Mouse (Mus musculus): ENCODE results near the gene Mrc2.

Mrc2 gene

DNA sequence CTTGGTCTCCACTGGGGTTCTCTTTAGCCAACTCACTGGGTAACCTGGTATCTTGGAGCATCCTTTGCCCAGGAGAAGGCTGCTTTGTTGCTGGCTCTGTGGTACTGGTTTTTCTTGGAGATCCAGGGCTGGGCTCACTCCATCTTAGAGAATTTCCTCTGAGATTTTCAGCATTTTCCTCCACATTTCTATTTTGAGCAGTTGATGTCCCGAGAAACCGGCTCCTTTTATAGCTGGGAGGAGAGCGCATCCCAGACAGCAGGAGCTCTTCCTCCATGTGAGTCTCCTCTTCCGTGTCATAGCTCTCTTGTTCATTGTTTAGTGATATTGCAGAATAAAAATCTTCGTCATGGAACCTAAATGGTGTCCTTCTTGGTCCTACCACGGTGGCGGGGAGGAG lies 97.8 kb downstream of the Mrc2 start:
- no peak for DNase-seq (ENCODE audit: low spot score in 2 of 2)

Measured in spleen, postnatal 4 days (tissue).